Mouse (Mus musculus) embryonic facial prominence, embryonic 14.5 days (tissue): Measurements from ENCODE around the gene Dnttip2. TPM values are rescaled to one million over a fixed set of nuclear protein-coding genes. Genes with fewer than 3 reads are reported as not detected.

Experiments used
- ATAC-seq: fragments of 200-750 bp; cut with Nextera tagmentation; 2 replicates; pipeline ENCODE4 v1.8.0; 2017; ENCODE audit warnings: low read depth, moderate number of reproducible peaks, moderate TSS enrichment
- DNase-seq: peaks from one replicate; pipeline ENCODE4 v3.0.0-alpha.2; 2015; ENCODE audit warnings: low spot score
- H3K27ac ChIP-seq: fragments of 300-500 bp; sonication (generic); replicated peaks from 2 replicates; pipeline ENCODE4 v1.5.1; 2014; ENCODE audit warnings: low read depth, mild to moderate bottlenecking, low read length, moderate library complexity
- H3K27me3 ChIP-seq: fragments of 300-500 bp; sonication (generic); replicated peaks from 2 replicates; pipeline ENCODE4 v1.6.1; 2014; ENCODE audit warnings: low read length; ENCODE audit not compliant: control insufficient read depth, insufficient read depth
- H3K36me3 ChIP-seq: fragments of 300-500 bp; sonication (generic); 2 replicates; pipeline ENCODE4 v1.6.1; 2014; ENCODE audit warnings: low read length, mixed read lengths; ENCODE audit not compliant: control insufficient read depth, insufficient read depth
- H3K4me1 ChIP-seq: fragments of 300-500 bp; sonication (generic); 2 replicates; pipeline ENCODE4 v1.6.1; 2014; ENCODE audit warnings: antibody characterized with exemption, low read length; ENCODE audit not compliant: control insufficient read depth, insufficient read depth
- H3K4me2 ChIP-seq: fragments of 300-500 bp; sonication (generic); 2 replicates; pipeline ENCODE4 v1.6.1; 2014; ENCODE audit warnings: low read depth, mild to moderate bottlenecking, low read length, moderate library complexity, mixed read lengths
- H3K4me3 ChIP-seq: fragments of 300-500 bp; sonication (generic); 2 replicates; pipeline ENCODE4 v1.5.1; 2014; ENCODE audit warnings: low read depth, mild to moderate bottlenecking, low read length
- H3K9ac ChIP-seq: fragments of 300-500 bp; sonication (generic); 2 replicates; pipeline ENCODE4 v1.6.1; 2014; ENCODE audit warnings: low read depth, mild to moderate bottlenecking, low read length, moderate library complexity, mixed read lengths
- H3K9me3 ChIP-seq: fragments of 300-500 bp; sonication (generic); 2 replicates; pipeline ENCODE4 v1.6.1; 2016; ENCODE audit warnings: low read length; ENCODE audit not compliant: control insufficient read depth
- WGBS: fragments of 180-500 bp; shearing (Covaris S2); extraction: QIAGEN DNeasy Blood & Tissue Kit; methylation state at CpG from one replicate; pipeline ENCODE4 v1.1.7; 2014; 5-methylcytosine and 5-hydroxymethylcytosine counted together
- microRNA counts: library from miRNA; unstranded; fragments of <30 nt; microRNA quantifications from one replicate; lab custom pipeline; 2017
- microRNA-seq: library from miRNA; unstranded; fragments of <30 nt; microRNA quantifications from one replicate; pipeline ENCODE4, GENCODE M21; 2016; ENCODE audit warnings: borderline number of aligned reads
- polyA plus RNA-seq: library from polyadenylated mRNA; unstranded; fragments of >200 nt; fragmentation: Nextera tagmentation; extraction: Ambion mirVana; gene quantifications from 2 replicates; pipeline ENCODE4 v1.2.1, GENCODE M21; 2014

Dnttip2 gene
- polyA plus RNA-seq, 1 experiment from 2014 or later = 61.8 TPM

- DNase-seq (peak; percentile 80), ATAC-seq (peak; percentile 63)
- Histone ChIP-seq H3K9ac (no peak overlapping the region), H3K36me3 (no peaks in the 10 kb centered on the region), H3K9me3 (no peaks in the 10 kb centered on the region), H3K27ac (0 out of 2 replicates have a peak overlapping the region, but pooled peaks have one; percentile 28), H3K4me1 (peaks cover 18% of the 10 kb centered on the region), H3K4me3 (no peak overlapping the region), H3K27me3 (no peaks in the 10 kb centered on the region), H3K4me2 (no peak overlapping the region; the same call in 1 of the 2 replicates)
- WGBS = 27% methylated on average over 7 of the region's 7 CpGs
Observed at GRCm38 (mm10) chr3:122333902-122334301, 59.7 kb downstream of the Dnttip2 start.

- Histone ChIP-seq H3K36me3 (no peaks in the 10 kb centered on the region), H3K27ac (peak overlapping the region; percentile 28; the same call in 1 of the 2 replicates), H3K4me3 (no peak overlapping the region), H3K27me3 (no peaks in the 10 kb centered on the region), H3K9ac (no peak overlapping the region), H3K4me1 (peaks cover 18% of the 10 kb centered on the region), H3K9me3 (no peaks in the 10 kb centered on the region), H3K4me2 (no peak overlapping the region; the same call in 1 of the 2 replicates)
- DNase-seq = peak; percentile 61
- 41% methylated on average over 7 of the region's 7 CpGs for WGBS
- ATAC-seq = peak; percentile 56; the same call in 1 of the 2 replicates
Observed at GRCm38 (mm10) chr3:122334375-122334774, 60.2 kb downstream of the Dnttip2 start.

MicroRNAs encoded within 50 kb of the gene (microRNA counts, 519-probe panel; counts per million panel counts)
- 1,978 counts per million, percentile 18 among the panel's probes with 10 or more counts for microRNA mmu-miR-760 (lab: Ali Mortazavi, UCI)

Small RNAs within 50 kb of the gene (microRNA-seq; reads per million reads assigned to microRNA genes)
- gene Gm22903 (not detected), gene Mir760 (31.5 reads per million, percentile 39 among the genes with 10 or more reads in this experiment)

Other genes starting within 250 kb of the Dnttip2 start
- 1.5 and 1.8 TPM in 2 replicates for gene Abca4, start 229.9 kb upstream of the Dnttip2 start, polyA plus RNA-seq
- gene Gclm, start 28.8 kb upstream of the Dnttip2 start, polyA plus RNA-seq = 62.0 and 76.0 TPM in 2 replicates
- 10.0 and 11.3 TPM in 2 replicates for gene Bcar3, start 19.7 kb downstream of the Dnttip2 start, polyA plus RNA-seq